Mouse (Mus musculus) adipocyte (in vitro differentiated cells): ENCODE measurements around the gene Hist1h2af.
"Not testable (repeated sequence)": the region's sequence is repeated elsewhere in the genome, so short reads cannot be mapped to it uniquely, and the experiment has no call there.

ENCODE experiments used
- DNase-seq: peaks from one replicate; pipeline ENCODE4 v3.0.0-alpha.2; 2016; ENCODE audit warnings: low spot score

Gene Hist1h2af

DNA sequence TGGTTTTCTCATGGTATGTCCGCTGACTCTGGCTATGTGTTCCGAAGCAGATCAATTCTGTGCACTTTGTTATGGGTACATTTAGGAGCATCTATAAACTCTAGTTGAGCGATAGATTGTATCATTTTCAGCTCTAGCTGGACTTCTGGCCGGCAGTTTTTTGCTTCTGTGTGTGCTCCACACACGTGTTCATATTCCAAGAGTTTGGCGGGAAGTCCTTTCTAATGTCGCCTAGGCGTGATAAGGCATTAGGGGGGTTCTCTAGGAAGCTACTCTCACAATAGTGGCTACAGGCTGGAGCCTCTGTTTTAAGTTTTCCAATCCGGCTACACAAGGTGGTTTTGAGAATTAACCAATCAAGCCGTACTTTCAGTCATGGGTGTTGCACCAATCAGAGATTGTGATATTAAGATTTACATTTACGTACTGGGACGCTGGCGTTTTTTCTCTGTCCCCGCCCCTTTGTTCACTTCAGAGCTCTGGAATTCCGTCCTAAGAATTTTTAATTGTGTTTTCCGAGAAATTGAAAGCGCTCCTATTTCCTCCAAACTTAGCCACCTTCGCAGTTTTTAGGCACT, 22.2 kb downstream of the Hist1h2af start:
- peak; percentile 79 for DNase-seq

DNA sequence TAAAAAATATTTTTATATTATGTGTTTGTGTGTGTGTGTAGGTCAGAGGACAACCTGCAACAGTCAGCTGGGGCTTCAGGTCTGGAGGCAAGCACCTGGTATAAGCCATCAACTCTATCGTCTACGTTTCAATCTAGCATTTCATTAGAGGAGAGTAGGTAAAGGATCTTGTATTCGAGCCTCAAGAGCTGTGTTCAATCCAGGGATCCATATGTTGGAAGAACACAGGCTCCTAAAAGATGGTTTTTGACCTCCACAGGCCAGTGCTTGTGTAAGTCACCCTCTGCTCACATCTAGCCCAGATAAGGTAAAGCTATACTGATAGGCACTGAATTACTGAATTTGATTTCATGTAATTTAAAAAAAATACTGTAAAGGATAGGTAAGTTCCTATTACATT, 23.2 kb downstream of the Hist1h2af start:
- DNase-seq = no peak

DNA sequence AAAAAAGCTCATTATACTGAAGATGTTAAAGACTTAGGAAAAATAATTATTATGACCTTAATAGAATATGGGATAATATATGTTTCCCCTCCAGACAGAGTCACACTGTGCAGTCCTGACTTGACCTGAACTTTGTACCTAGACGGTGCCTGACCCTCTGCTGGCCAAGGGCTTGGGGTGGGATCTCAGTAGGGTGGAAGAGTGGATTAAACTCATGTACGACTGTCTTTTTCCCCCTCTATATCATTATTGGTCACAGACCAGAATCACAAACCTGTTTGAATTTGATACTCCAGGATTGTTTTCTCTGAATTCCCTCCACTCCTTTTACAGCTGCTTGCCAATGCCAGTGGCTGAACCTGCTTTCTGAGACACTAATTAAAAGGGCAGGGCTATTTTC, 27.0 kb downstream of the Hist1h2af start:
- DNase-seq = not testable (repeated sequence)

DNA sequence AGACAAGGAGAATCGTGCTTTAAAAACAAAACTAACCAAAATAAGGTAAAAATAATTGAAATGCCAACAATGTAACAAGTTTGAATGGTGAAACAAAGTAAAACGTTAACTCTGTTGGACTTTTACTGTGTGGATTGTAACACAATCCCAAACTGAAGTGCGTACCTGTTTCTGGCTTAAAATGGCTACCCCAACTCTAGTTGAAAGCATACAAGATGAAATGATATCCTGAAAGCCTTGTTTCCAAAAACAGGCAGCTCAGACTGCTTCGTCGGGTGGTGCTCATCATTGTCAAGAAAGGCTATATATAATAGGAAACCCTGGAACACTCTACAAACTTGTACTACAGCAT, 27.8 kb downstream of the Hist1h2af start:
- not testable (repeated sequence) for DNase-seq

DNA sequence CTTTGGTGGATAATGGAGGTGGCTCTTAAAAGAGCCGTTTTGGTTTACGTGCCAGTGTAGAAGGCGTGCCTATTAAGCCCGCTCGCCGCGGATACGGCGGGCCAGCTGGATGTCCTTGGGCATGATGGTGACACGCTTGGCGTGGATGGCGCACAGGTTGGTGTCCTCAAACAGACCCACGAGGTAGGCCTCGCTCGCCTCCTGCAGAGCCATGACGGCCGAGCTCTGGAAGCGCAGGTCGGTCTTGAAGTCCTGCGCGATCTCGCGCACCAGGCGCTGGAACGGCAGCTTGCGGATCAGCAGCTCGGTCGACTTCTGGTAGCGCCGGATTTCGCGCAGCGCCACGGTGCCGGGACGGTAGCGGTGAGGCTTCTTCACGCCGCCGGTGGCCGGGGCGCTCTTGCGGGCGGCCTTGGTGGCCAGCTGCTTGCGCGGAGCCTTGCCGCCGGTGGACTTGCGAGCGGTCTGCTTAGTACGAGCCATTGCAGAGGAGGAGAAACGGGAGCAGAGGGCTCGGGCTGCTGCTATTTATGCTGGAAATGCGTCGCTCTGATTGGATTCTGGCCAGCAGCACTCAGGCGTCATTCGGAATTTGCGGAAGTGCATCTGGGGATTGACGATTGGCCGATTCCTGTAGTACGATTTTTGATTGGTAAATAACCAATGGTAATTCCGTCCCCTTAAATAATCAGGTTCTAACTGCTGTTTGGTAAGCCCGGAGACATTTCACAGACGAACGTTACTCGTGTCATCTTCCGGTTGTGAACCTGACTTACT, 28.4 kb downstream of the Hist1h2af start, which contains the start of gene Hist1h3e:
Gene Hist1h3e, minus strand, starts transcription at position 487 of the 777 bp plus-strand sequence.
- DNase-seq = peak; percentile 98

DNA sequence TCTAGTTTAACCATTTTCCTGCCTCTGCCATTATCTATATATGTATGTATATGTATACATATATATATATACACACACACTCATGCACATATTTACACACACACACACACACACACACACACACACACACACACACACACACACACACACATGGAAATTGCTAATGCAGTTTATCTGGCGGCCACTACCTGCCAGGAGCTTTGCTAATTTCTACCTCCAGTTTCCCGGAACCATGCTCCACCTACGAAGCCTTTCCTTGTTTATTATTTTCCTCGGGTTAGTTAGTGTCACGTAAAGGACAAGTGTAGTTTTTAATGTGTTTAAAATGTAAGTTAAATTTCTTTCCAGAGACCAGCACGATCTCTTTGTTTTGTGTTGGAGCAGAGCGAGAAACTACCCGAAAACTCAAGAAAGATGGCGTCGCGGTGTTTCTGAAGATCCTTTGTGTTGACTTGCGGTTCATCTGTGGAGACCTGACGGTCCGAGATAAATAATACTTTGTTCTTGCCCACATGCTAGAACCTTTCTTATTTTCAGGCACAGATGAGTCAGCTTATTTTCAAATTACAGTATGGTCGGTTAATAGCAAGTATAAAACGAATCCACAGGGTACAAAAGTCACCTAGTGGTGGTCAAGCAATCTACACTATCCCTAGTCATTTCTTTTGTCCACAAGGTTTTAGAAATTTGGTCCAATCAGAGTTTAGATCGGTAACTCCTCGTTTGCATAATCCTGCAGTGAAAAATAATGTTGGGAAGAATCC, 29.2 kb downstream of the Hist1h2af start:
- DNase-seq = peak; percentile 83

DNA sequence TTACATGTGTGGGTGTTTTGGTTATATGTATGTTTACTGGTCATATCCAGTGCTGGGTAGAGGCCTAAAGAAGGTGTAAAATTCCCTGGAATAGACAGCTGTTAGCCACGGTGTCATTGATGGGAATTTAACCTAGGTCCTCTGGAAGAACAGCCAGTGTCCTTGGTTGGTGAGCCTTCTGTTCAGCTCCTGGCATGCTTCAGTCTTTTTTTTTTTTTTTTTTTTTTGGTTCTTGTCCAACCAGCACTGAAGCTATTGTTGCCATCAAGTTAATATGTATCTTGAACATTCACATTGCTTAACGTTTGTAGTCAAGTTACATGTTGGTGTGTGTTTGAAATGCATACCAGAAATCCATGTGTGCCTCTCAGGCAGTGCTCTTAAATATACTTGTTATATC, 30.8 kb downstream of the Hist1h2af start:
- DNase-seq = no peak

DNA sequence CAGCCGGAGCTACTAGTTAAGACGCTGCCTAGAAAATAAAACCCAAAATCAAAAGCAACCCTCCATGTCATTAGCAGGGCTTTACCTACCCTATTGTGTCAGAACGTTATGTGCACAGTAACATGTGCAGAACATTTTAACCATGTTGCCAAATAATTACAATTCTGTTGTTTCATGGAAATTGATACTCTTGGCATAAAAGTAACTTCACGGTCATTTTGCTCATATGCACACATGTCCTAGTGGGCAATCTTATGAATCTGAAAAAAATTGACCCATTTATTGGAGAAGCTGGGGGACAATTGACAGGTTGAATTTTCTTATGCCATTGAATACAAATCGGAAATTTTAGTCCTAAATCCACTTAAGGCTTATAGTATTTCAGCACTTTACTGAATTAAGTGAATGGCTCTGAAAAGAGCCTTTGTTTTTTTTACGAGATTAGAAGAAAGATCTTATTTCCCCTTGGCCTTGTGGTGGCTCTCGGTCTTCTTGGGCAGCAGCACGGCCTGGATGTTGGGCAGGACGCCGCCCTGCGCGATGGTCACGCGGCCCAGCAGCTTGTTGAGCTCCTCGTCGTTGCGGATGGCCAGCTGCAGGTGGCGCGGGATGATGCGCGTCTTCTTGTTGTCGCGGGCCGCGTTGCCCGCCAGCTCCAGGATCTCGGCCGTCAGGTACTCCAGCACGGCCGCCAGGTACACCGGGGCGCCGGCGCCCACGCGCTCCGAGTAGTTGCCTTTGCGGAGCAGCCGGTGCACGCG, 36.7 kb downstream of the Hist1h2af start:
- not testable (repeated sequence) for DNase-seq

DNA sequence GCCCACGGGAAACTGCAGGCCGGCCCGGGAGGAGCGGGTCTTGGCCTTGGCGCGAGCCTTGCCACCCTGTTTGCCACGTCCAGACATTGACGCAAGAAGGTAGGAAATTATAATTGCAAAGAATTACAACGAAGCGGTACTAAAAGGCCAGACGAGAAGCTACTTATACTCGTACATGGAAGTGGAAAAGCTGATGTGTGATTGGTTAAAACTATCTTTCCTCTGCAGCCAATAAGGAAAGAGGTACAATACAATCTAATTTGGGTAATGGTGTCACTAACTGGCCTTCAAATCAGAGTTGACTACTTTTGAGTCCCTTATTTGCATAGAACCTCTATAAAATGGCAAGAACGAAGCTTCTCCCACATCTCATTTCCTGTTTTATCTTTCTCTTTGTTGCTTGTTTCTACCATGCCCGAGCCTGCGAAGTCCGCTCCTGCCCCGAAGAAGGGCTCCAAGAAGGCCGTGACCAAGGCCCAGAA, 37.4 kb downstream of the Hist1h2af start, which contains the start of the genes Hist1h2ae and Hist1h2bg:
Gene Hist1h2ae, minus strand, starts transcription at position 199 of the 482 bp plus-strand sequence.
Gene Hist1h2bg, plus strand, starts transcription at position 375 of the 482 bp plus-strand sequence.
- DNase-seq = peak; percentile 93

DNA sequence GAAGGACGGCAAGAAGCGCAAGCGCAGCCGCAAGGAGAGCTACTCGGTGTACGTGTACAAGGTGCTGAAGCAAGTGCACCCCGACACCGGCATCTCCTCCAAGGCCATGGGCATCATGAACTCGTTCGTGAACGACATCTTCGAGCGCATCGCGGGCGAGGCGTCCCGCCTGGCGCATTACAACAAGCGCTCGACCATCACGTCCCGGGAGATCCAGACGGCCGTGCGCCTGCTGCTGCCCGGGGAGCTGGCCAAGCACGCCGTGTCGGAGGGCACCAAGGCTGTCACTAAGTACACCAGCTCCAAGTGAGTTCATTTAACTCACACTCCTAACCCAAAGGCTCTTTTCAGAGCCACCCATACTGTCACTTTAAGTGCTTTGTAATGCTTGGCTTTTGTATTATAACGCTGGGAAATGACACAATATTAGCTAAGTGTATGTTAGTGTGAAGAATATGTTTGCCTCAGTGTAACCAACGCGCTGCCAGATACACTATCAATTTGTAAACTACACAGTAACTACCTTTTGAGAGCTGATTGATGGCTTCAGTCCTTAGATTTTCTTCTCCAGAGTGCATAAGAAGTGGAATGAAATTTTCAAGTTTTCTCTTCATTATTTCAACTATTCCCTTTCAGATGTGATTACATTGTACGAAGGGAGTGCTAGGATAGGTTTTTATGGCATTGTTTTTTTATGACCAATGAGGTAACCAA, 38.0 kb downstream of the Hist1h2af start:
- not testable (repeated sequence) for DNase-seq

DNA sequence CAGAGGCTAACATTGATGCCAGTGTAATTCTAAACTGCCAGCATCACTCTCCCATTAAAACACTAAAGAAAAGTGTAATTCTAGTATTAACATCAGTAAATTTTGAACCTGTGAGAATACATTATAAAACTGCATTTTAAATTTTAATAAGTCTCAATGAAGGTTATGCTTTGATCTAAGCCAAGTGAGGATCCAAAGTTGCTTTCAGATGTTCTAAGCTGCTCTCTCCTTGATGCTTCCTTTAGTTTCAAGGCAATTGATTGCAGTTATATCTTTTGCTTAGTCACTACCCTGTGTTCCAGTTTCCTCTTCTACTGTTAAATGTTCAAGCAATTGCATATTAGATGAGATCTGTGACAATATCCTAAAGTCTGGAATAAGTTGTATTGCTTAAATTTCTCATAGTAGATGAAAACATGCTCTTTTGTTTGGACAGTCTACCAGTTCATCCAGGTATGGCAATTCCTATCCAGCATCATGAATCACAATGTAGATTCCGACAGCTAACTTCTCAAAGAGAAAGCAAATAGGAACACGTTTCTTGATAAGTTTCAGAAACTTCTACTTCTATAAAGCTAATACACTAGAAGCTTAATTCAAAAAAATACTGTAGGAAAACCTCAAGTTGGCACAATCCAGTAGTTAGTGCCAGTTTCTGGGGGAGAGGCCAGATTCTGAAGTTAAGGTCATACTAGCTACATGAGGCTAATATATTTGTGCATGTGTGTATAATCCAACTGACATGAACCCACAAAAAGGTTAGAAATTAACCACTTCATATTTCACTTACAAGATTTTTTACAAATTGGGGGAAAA, 38.7 kb downstream of the Hist1h2af start:
- DNase-seq = peak; percentile 44

DNA sequence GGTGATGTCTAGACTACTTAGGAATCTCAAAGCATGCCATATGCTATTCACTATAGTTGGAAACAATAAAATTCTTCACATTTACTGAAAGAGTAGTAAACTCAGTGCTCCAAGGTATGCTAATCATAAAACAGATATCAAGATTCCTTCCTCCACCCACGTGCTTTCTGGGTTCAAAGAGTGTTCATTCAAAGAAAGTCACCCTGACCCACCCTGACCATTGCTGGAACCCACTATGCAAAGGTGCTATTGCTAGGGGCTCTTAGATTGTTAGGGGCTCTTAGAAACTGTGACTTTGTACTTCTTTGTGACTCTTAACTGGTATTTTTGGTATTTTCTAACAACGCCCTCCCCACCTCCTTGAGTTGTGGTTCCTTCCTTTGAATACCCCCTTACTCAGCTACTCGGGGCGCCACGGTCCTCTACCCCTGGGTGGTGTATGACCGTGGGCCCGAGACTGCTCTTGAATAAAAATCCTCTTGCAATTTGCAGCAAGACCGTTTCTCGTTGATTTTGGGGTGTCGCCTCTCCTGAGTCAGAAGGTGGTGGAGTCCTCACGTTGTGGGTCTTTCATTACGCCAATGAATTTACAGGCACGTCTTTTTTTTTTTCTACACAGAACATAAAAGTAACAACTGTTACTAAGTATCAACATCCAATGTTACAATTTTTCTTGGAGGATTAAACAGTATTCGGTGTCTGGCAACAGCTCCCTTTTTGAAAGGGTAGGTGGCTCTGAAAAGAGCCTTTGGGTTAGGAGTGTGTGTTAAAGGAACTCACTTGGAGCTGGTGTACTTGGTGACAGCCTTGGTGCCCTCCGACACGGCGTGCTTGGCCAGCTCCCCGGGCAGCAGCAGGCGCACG, 39.6 kb downstream of the Hist1h2af start:
- not testable (repeated sequence) for DNase-seq

DNA sequence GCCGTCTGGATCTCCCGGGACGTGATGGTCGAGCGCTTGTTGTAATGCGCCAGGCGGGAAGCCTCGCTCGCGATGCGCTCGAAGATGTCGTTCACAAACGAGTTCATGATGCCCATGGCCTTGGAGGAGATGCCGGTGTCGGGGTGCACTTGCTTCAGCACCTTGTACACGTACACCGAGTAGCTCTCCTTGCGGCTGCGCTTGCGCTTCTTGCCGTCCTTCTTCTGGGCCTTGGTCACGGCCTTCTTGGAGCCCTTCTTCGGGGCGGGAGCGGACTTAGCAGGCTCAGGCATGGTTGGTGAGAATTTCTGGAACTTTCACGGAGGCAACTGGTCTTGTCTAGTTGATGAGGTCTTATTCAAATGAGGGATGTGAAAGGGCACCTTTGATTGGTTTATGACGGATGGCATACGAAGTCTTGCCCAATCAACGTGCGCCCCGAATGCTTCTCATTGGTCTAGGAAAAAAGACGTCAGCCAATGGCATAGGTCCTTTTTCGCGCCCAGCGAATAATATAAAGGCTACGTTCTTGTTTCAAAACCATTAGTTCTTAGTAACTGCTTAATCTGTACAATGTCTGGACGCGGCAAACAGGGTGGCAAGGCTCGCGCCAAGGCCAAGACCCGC, 40.3 kb downstream of the Hist1h2af start, which contains the start of the genes Hist1h2bf and Hist1h2ad:
Gene Hist1h2bf, minus strand, starts transcription at position 299 of the 627 bp plus-strand sequence.
Gene Hist1h2ad, plus strand, starts transcription at position 484 of the 627 bp plus-strand sequence.
- peak; percentile 95 for DNase-seq

DNA sequence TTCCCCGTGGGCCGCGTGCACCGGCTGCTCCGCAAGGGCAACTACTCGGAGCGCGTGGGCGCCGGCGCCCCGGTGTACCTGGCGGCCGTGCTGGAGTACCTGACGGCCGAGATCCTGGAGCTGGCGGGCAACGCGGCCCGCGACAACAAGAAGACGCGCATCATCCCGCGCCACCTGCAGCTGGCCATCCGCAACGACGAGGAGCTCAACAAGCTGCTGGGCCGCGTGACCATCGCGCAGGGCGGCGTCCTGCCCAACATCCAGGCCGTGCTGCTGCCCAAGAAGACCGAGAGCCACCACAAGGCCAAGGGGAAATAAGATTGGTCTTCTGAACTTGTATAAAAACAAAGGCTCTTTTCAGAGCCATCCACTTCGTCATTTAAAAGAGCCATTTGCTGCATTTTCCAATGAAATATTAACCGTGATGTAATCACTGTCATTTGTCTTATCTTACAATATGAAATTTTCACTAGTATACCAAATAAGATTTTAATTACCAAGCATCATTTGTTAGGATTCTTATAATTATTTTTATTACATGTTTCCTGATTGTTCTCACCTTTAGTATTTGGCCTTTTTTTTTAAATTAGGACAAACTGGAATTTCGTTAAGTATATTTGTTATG, 41.0 kb downstream of the Hist1h2af start:
- not testable (repeated sequence) for DNase-seq

DNA sequence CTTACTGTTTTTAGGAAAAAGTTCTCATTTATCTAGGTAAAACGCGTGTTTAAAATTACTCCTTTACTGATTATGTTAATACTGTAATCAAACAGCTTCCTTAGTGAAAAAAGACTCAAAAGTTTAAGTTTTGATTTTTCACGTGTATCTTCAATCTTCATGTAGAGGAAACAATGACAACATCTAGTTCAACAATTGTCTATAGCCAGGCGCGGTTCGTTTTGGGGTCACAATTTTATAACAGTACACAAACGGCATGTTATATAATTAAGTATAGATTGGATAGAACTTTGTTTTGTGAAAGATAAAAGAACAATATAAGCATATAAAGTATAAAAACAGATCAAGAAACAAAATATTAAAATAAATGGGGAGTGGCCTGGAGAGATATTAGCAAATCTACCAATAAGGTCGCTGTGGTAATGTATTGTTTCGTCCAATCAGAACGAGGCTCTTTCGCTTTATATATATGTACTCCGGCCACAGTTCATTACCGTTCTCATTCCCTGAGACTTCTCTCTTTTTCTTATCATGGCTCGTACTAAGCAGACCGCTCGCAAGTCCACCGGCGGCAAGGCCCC, 41.7 kb downstream of the Hist1h2af start, which contains the start of gene Hist1h3d:
Gene Hist1h3d, plus strand, starts transcription at position 493 of the 581 bp plus-strand sequence.
- DNase-seq = peak; percentile 83

DNA sequence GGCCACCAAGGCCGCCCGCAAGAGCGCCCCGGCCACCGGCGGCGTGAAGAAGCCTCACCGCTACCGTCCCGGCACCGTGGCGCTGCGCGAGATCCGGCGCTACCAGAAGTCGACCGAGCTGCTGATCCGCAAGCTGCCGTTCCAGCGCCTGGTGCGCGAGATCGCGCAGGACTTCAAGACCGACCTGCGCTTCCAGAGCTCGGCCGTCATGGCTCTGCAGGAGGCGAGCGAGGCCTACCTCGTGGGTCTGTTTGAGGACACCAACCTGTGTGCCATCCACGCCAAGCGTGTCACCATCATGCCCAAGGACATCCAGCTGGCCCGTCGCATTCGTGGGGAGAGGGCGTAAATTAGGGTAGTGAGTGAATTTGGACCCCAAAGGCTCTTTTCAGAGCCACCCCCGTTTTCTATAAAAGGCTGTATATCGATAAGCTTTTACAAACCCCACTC, 42.2 kb downstream of the Hist1h2af start:
- not testable (repeated sequence) for DNase-seq

DNA sequence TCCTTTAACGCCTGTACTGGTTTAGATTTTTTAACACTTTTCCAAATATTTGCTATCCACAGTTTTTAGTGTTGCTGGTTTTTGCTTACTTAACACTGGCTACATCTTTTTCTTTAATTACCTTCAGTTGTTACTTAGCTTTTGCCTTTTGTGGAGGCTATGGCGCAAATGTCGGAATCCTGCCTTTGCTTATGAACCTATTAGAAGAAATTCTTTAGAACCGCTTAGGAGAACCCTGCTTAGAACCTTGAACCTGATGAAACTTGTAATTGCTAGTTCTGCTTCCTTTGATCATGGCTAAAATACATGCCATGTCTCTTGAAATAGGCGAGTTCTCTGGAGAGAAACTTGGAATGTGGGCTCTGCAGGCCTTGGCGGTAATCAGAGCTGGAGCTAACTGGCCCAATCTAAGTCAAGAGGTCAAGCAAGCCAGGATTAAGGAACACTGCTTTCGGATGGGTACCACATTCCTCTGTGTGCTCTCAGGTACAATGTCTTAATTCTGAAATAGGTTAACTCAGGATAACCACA, 42.7 kb downstream of the Hist1h2af start:
- DNase-seq = no peak
